Mouse (Mus musculus) kidney, postnatal 36 days (tissue): ENCODE results near the gene Pigq.
A peak's percentile ranks its signal among the peaks of the same experiment; 100 is the strongest.

Experiments used
- DNase-seq, 2 experiments: peaks; one replicate each; pipeline ENCODE4 v3.0.0; 2021 to 2022; ENCODE audit warnings: mixed read lengths in 2 of 2

Gene Pigq

DNA sequence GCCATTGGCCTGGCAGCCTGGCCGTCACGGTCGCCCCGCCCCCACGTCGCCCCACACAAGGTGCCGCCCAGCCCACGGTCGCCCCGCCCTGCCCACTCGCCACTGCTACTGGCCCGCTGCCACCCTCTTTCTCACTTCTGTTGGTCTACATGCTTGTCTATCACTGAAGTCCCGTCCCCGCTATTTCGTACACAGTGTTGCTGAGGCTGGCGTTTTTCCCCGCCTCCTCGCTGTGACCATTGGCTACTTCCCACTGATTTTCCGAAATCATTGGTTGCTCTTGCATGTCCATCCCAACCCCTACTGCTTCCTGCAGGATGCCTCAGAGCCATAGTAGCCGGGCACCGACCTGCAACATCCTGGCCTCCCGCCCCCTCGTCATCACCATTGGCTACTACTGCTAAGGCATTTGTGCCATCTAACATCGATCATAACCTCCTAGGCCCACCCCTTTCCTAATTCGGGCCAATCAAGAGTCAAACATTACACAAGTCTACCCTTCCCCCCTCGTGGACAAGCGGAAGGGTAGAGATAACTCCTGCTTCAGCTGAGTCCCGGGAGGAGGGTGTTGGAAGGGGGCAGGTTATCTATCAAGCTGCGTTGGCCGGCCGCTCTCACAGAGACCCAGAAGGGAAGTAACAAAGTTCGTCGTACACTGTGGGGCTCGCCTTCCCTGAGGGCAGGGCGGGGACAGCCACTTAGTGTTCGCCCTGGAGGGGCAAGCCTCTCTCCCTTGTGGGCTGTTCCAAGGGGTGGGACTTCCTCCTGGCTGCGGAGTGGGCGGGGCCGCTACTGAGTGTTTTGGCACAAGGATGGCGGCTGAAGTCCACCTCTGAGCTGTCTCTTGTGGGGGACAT, 24.7 kb downstream of the Pigq start:
- DNase-seq: peak; percentile 100

DNA sequence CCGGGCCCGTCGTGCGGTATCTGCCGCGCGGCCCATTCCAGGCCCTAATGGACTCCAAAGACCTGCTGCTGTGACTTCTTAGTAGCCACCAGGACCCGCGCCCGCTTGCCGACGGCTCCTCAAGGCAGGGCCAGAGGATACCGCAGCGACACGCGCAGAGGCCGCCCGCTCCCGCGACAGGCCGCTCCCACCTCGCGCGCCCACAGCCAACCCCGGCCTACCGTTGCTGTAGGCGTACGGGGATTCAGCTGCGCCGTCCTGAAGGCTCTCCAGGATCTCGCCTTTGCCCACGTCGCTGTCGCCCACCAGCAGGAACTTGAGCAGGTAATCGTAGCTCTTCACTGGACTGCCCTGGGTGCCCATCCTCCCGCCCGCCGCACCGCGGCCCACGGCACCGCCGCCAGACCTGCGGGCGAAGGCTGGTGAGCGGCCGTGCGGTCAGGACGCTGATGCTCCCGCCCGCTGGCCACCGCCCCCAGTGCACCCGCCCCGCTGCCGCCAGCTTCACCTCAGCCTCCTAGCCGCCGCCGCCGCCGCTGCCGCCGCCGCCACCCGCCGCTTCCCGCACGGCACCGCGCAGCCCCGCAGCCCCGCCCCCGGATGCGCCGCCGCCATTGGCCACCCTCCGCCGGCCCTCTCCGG, 25.5 kb downstream of the Pigq start, which contains the start of gene Rab40c:
Gene Rab40c, minus strand, starts transcription at position 584 of the 642 bp plus-strand sequence.
- DNase-seq: no peak

DNA sequence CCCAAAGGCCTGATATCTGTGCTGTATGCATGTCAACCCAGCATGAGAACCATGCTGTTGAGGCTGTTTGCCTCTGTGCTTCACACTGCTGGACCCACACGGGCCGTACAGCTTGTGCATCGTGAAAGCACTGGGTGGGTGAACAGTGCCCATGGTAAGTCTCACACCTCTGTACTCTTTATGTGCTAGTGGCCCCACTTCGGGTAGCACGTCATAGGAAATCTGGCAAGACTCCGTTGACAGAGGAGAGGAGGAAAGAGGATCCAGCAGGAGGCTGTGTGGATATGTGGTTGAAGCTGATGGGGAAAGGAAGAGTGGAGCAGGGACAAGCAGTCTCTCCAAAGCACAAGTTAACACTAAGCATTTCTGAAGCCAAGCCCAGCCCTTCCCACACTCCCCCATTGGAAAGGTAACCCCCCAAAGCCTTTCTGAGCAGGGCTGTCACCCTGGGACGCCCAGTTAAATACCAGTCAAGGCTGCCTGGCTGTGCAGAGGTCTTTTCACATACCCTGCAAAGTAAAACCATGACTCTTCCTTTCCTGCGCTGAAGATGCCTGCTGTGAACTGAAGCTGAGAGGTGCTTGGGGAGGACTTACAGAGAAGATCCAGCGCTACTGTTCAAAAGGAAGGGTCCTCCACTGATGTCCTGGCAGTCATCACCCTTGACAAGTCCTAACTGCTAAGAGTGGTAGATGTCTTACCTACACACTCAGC, 26.5 kb downstream of the Pigq start:
- no peak for DNase-seq

- no peak for DNase-seq
These were observed 27.6 kb downstream of the Pigq start for GRCm38 (mm10) chr17:25916931-25917647.

DNA sequence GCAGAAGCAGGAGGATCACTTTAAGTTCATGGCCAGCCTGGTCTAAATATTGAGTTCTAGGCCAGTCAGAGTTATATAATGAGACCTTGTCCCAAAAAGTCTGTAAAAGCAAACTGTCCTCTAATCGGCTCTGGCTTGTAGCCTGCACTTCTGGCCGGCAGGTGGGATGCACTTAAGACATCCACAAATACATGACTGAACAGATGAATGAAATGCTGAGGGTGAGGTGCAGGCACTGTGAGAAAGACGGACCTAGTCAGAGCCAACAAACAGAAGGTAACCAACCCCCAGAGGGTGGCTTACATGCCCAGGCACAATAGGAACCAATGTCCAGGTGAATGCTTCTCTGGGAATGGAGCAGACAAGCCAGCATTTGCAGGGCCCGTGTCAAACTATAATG, 30.4 kb downstream of the Pigq start:
- no peak for DNase-seq

DNA sequence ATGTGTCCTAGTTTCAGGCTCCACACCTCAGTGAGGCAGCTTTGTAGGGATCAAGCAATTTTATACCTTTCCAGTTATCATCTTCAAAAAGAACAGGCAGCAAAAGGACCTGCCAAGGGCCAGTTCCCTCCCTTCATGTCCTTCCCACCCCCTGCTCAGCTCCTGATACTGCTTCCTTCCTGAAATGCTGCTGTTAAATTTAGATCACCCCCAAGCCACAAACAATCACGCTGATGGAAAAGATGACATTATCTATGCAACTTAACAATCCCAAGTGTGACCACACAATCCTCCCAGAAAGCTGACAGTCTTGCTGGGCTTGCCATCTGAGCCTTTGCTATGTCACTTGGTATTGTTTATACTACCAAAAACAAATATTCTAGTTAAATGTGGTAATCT, 30.9 kb downstream of the Pigq start:
- peak; percentile 21 to 27 for DNase-seq

DNA sequence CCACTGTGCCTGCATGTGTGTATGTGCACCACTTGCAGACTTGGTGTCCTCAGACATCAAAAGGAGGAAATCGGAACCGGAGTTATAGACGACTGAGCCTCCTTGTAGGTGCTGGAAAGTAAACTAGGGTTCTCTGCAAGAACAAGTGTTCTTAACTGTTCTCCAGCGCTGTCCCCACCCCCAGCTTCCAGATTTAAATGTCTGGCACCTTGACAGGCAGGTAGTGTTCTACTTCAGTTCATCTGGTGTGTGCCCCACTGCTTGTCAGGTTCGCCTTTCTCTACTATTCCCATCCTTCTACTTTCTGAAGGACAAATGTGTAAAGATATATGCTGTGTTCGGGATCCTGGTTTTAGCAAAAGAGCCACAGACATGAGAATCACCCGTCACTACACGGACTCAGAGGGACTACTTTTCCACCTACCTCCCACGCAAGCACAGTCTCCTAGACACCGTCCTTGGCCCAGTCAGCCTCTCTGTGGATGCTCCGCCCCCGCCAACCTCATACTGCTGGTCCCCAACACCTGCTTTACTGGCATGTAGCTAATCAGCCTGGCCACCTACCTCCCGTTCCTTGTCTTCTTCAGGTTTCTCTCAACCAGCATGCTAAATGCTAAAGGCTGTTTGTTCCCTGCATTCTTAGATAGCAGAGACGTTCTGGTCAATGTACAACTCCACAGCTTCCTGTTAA, 31.4 kb downstream of the Pigq start:
- DNase-seq: peak; percentile 53 to 56

- DNase-seq: peak; percentile 52 to 53
These were observed 32.9 kb downstream of the Pigq start for GRCm38 (mm10) chr17:25911816-25912215.

GRCm38 (mm10) chr17:25907640-25908039, 37.1 kb downstream of the Pigq start:
- no peak for DNase-seq

- DNase-seq: no peak
These were observed 41.7 kb downstream of the Pigq start for GRCm38 (mm10) chr17:25903061-25903460.

- no peak for DNase-seq
These were observed 44.5 kb downstream of the Pigq start for GRCm38 (mm10) chr17:25900193-25900592.

DNA sequence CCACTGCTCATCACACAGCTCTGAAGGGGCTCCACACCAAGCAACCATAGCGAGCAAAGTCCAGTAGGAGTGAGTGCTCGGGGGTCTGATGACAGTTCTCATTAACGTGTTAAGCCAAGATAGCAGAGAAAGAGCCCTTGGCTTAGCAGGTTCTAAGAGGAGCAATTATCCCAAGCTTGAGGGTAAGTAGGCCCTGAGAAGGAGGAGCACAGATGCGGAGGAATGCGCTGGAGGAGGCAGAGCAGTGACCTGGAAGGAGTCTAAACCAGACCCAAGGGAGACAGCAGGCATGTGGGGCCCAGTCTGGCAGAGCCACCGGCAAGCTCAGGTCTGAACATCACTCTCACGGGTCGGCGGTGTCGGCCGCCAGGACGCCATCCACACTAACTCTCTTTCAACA, 48.8 kb downstream of the Pigq start:
- no peak for DNase-seq

- peak; percentile 71 to 78 for DNase-seq
These were observed 49.3 kb downstream of the Pigq start for GRCm38 (mm10) chr17:25895415-25895814.

DNA sequence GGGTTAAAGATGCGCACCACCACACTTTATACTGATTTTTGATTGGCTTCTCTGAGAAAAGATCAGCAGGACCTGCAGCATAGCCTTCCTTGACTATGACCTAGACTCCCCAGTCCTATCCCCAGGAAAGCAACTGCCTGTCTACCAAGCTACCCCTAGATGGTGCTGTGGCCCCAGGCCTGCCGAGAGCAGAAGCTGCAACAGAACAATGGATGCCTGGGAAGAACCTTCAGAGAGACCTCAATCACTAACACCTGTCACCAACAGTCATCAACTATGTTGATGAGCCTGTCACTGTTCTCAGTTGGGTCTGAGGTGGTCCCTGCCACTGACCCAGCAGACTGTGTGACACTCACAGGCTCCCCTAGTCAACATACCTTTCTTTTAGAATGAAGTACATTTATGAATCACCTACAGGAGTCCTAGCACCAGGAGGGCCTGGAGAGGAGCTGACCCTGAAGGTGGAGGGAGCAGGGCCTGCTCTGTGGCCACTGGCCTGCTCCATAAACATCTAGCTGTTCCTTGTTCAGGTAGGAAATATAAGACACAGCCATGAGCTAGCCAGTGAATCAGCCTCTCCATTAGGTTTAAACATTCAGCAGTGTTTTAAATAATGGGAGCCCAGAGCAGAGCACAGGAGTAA, 50.6 kb downstream of the Pigq start:
- DNase-seq: peak; percentile 75 to 85

GRCm38 (mm10) chr17:25888837-25889236, 55.9 kb downstream of the Pigq start:
- DNase-seq: no peak

- DNase-seq: no peak
These were observed 57.3 kb downstream of the Pigq start for GRCm38 (mm10) chr17:25887467-25887866.

DNA sequence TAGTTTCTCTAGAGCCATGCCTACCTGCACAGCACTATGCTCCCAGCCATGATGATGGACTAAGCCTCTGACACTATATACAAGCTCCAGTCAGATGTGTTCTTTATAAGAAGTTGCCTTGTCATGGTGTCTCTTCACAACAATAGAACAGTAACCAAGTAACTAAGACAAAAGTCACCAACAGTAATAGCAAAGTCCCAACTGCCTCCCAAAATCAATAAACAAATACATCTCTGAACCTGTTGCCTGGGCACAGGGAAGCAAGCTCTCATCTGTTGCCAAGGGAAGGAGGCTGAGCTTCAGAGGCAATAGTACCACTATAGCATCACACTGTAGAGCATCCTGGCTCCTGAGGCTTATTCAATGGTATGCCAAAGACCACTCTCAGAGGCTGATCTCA, 57.9 kb downstream of the Pigq start:
- no peak for DNase-seq

GRCm38 (mm10) chr17:25885636-25886035, 59.1 kb downstream of the Pigq start:
- DNase-seq: peak in 1 of 2 experiments; percentile 55

DNA sequence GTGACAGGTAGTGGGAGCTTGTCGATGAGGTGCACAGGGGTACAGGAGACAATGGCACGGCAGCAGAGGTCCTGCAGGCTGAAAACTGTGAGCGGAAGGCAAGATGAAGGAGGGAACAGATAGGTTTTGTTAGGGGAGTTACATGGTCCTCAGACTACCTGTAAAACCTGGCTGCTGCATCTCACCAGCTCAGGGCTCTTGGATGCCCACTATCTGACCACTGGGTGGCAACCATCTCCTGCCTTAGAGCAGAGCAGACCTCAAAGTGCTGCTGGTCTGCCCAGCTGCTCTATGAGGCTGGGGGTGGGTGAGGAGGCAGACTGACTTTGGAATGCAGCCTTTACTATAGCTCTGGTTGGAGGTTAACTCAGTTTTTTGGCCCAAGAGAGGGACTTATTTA, 60.9 kb downstream of the Pigq start:
- DNase-seq: no peak

- no peak for DNase-seq
These were observed 61.5 kb downstream of the Pigq start for GRCm38 (mm10) chr17:25883268-25883667.

- no peak for DNase-seq
These were observed 62.4 kb downstream of the Pigq start for GRCm38 (mm10) chr17:25882306-25882705.

DNA sequence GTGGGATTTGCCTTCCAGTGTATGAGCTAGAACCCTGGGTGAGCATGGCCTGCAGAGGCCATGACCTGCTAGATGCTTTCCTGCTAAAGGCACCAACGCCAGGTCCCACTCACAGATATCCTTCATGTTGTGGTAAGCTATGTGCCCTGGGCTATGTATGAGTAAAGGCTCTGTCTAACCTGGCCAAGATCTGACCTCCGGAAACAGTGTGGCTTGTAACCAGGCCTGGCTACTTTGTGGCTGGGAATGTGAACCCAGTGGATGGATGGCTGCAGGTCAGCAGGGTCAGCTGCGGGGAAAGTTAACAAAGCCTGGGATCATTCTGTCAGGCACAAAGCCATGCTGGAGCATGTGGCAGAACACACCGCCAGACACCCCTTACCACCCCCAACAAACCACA, 63.0 kb downstream of the Pigq start:
- DNase-seq: no peak
